Mouse (Mus musculus) cerebellum, adult 9-11 months (tissue): ENCODE results near the gene Pomt1.

Source experiments
- DNase-seq: peaks from one replicate; pipeline ENCODE4 v3.0.0; 2022

The Pomt1 gene

GRCm38 (mm10) chr2:32221577-32221976 is 14.8 kb upstream of the Pomt1 start:
- DNase-seq, result peak; percentile 34

- DNase-seq, result no peak
Observed at GRCm38 (mm10) chr2:32222057-32222456, 14.3 kb upstream of the Pomt1 start.

GRCm38 (mm10) chr2:32235433-32235832 is 957 bp upstream of the Pomt1 start:
- DNase-seq, result peak; percentile 20

GRCm38 (mm10) chr2:32236760-32237487 is 534 bp downstream of the Pomt1 start:
- peak; percentile 78 for DNase-seq

GRCm38 (mm10) chr2:32237571-32237970 is 1.2 kb downstream of the Pomt1 start:
- peak; percentile 46 for DNase-seq

GRCm38 (mm10) chr2:32238708-32239435 is 2.5 kb downstream of the Pomt1 start:
- DNase-seq, result no peak

- no peak for DNase-seq
Observed at GRCm38 (mm10) chr2:32240591-32240990, 4.2 kb downstream of the Pomt1 start.

GRCm38 (mm10) chr2:32242986-32243385 is 6.6 kb downstream of the Pomt1 start:
- no peak for DNase-seq

GRCm38 (mm10) chr2:32246741-32247140 is 10.4 kb downstream of the Pomt1 start:
- DNase-seq, result no peak

GRCm38 (mm10) chr2:32248377-32249361 is 12.3 kb downstream of the Pomt1 start:
- DNase-seq, result no peak

- DNase-seq, result peak; percentile 45
Observed at GRCm38 (mm10) chr2:32251791-32252527, 15.6 kb downstream of the Pomt1 start.

GRCm38 (mm10) chr2:32252658-32253057 is 16.3 kb downstream of the Pomt1 start:
- DNase-seq, result no peak

- DNase-seq, result no peak
Observed at GRCm38 (mm10) chr2:32253352-32253751, 17.0 kb downstream of the Pomt1 start.

- DNase-seq, result peak; percentile 22
Observed at GRCm38 (mm10) chr2:32254563-32254962, 18.2 kb downstream of the Pomt1 start.

GRCm38 (mm10) chr2:32256273-32256672 is 19.9 kb downstream of the Pomt1 start:
- DNase-seq, result no peak

GRCm38 (mm10) chr2:32258887-32259533 is 22.6 kb downstream of the Pomt1 start:
- peak; percentile 22 for DNase-seq

GRCm38 (mm10) chr2:32259657-32260417 is 23.4 kb downstream of the Pomt1 start, which contains the start of gene Uck1:
Gene Uck1 (minus strand): TSS chr2:32260159.
- DNase-seq, result peak; percentile 94

GRCm38 (mm10) chr2:32260635-32261034 is 24.2 kb downstream of the Pomt1 start:
- DNase-seq, result peak; percentile 45

GRCm38 (mm10) chr2:32275823-32276222 is 39.4 kb downstream of the Pomt1 start:
- no peak for DNase-seq

- no peak for DNase-seq
Observed at GRCm38 (mm10) chr2:32282289-32282688, 45.9 kb downstream of the Pomt1 start.

GRCm38 (mm10) chr2:32282727-32283126 is 46.3 kb downstream of the Pomt1 start:
- DNase-seq, result peak; percentile 66
